Mouse (Mus musculus) heart, embryonic 11.5 days (tissue): ENCODE measurements at regions not wholly inside any gene's neighbourhood (a gene's known extent, or its start where the extent isn't known, plus 50 kb on each side); places are given as distances from the start of the nearest gene placed in this dataset.

Experiments
- ATAC-seq: fragments of 200-750 bp; cut with Nextera tagmentation; replicated peaks from 2 replicates; pipeline ENCODE4 v1.8.0; 2017; ENCODE audit warnings: moderate library complexity; ENCODE audit not compliant: insufficient number of reproducible peaks, low FRiP score, low TSS enrichment
- H3K27ac ChIP-seq: fragments of 300-500 bp; sonication (generic); 2 replicates; pipeline ENCODE4 v1.5.1; 2014; ENCODE audit warnings: mild to moderate bottlenecking, low read depth, low read length
- H3K27me3 ChIP-seq: fragments of 300-500 bp; sonication (generic); 2 replicates; pipeline ENCODE4 v1.6.1; 2014; ENCODE audit warnings: mild to moderate bottlenecking, low read length, mixed read lengths; ENCODE audit not compliant: control insufficient read depth, insufficient read depth
- H3K36me3 ChIP-seq: fragments of 300-500 bp; sonication (generic); 2 replicates; pipeline ENCODE4 v1.6.1; 2014; ENCODE audit warnings: mild to moderate bottlenecking, low read length, moderate library complexity, mixed read lengths; ENCODE audit not compliant: control insufficient read depth, insufficient read depth
- H3K4me1 ChIP-seq: fragments of 300-500 bp; sonication (generic); 2 replicates; pipeline ENCODE4 v1.6.1; 2014; ENCODE audit warnings: low read length; ENCODE audit not compliant: control insufficient read depth, insufficient read depth
- H3K4me2 ChIP-seq: fragments of 300-500 bp; sonication (generic); 2 replicates; pipeline ENCODE4 v1.6.1; 2014; ENCODE audit warnings: mild to moderate bottlenecking, moderate library complexity
- H3K4me3 ChIP-seq: fragments of 300-500 bp; sonication (generic); 2 replicates; pipeline ENCODE4 v1.5.1; 2014; ENCODE audit warnings: low read depth, low read length
- H3K9ac ChIP-seq: fragments of 300-500 bp; sonication (generic); 2 replicates; pipeline ENCODE4 v1.6.1; 2014; ENCODE audit warnings: mild to moderate bottlenecking, low read depth, low read length, moderate library complexity
- H3K9me3 ChIP-seq: fragments of 300-500 bp; sonication (generic); replicated peaks from 2 replicates; pipeline ENCODE4 v1.6.1; 2016; ENCODE audit warnings: low read length; ENCODE audit not compliant: control insufficient read depth
- WGBS: fragments of 180-500 bp; shearing (Covaris S2); extraction: QIAGEN DNeasy Blood & Tissue Kit; methylation state at CpG from one replicate; pipeline ENCODE4 v1.1.7; 2014; ENCODE audit not compliant: insufficient replicate concordance; 5-methylcytosine and 5-hydroxymethylcytosine counted together

DNA sequence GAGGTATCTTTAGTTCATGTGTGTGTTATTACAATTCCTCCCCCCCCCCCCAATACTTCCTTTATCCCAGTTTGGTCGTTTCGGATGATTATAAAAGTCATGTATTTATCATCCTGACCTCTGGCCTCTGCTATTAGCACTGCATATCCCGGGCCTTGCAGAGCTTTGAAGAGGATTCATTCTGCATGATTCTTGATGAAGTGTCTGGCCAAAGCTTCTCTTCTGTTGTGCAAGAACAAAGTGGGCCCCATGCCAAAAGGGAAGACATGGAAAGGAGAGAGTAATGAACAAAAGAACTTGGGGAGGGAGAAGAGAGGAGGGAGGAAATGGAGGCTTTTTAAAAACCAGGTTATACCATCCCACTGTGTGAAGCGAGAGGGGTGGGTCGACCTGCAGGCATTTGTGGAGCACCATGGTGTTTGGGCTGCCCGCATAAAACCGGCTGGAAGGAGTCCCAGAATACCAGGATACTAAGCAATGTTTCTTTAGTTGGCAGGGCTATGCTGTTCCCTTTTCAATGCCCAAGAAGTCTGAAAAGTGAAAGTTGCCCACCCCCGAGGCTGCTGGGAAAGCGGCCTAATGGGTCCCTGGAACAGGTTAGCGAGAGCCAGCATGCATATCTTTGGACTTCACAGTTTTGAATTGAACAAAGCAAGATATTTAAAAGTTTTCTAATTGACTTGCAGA is 391.3 kb upstream of the Adgrl2 start:
- H3K4me2 ChIP-seq: no peak overlapping the region
- ATAC-seq: no peak
- no peak overlapping the region for H3K4me3 ChIP-seq
- 73% methylated on average over 10 of the region's 10 CpGs for WGBS
- no peak overlapping the region for H3K27ac ChIP-seq
- no peaks in the 10 kb centered on the region for H3K36me3 ChIP-seq
- no peaks in the 10 kb centered on the region for H3K9me3 ChIP-seq
- peaks cover 10% of the 10 kb centered on the region; the same call in 1 of the 2 replicates for H3K4me1 ChIP-seq
- H3K9ac ChIP-seq: no peak overlapping the region
- no peaks in the 10 kb centered on the region for H3K27me3 ChIP-seq

DNA sequence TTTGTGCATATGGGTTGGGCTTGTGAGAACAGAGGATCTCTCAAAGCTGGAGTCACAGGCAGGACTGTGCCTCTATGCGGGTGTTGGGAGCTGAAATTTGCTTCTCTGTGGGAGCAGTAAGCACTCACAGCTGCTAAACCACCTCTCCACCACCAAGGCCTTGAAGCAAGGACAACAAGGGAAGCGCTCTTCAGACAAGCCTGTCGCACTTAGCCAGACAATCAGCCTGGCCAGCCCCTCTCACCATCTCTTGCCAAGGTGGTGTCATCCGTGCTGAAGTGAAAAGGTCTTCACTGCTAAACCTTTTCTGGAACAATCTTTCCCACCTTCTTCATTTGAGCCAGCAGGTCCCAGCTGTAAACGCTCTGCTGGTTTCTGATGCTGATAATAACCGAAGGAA is 390.7 kb upstream of the Adgrl2 start:
- H3K4me1 ChIP-seq: peaks cover 8% of the 10 kb centered on the region; the same call in 1 of the 2 replicates
- 54% methylated on average over 6 of the region's 6 CpGs for WGBS
- no peak overlapping the region for H3K9ac ChIP-seq
- H3K27me3 ChIP-seq: no peaks in the 10 kb centered on the region
- H3K36me3 ChIP-seq: no peaks in the 10 kb centered on the region
- no peak overlapping the region for H3K4me3 ChIP-seq
- no peak overlapping the region for H3K4me2 ChIP-seq
- ATAC-seq: no peak
- no peak overlapping the region for H3K27ac ChIP-seq
- H3K9me3 ChIP-seq: no peaks in the 10 kb centered on the region

DNA sequence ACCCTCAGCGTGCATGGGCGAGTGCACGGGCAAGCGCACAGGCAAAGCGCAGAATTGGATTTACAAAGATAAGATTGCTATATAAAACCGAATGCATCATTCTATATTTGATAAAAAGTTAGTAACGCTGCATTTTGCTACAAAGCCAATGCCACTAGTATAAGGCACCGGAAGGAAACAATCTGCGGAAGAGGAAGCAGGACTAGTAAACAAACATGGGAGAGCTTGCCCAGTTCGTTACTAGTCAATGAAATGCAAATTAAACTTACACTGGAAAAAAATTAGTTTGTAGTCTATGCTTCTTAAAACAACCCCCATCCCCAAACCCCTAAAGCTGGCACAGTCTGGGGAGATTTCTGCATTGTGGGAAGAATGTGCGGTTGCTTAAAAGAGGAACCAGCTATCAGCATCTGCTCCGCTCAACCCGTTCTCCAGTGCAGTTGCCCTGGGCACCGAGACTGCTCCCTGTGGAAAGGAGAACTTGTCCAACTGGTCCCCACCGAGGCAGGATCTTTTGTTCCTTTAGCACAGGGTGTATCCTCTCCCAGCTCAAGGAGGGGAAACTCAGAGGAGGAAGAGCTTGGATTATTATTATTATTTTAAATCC is 389.6 kb upstream of the Adgrl2 start:
- 73% methylated on average over 15 of the region's 15 CpGs for WGBS
- Histone ChIP-seq H3K4me3 (no peak overlapping the region), H3K9me3 (no peaks in the 10 kb centered on the region), H3K4me1 (peaks cover 6% of the 10 kb centered on the region; the same call in 1 of the 2 replicates), H3K27me3 (no peaks in the 10 kb centered on the region), H3K4me2 (no peak overlapping the region), H3K9ac (no peak overlapping the region), H3K27ac (no peak overlapping the region), H3K36me3 (no peaks in the 10 kb centered on the region)
- ATAC-seq: no peak

- no peak for ATAC-seq
- Histone ChIP-seq H3K36me3 (no peaks in the 10 kb centered on the region), H3K4me3 (no peak overlapping the region), H3K9ac (no peak overlapping the region), H3K9me3 (no peaks in the 10 kb centered on the region), H3K4me2 (no peak overlapping the region), H3K27ac (no peak overlapping the region), H3K4me1 (peaks cover 6% of the 10 kb centered on the region; the same call in 1 of the 2 replicates), H3K27me3 (no peaks in the 10 kb centered on the region)
- WGBS: 82% methylated on average over 3 of the region's 3 CpGs
These were observed 389.0 kb upstream of the Adgrl2 start for GRCm38 (mm10) chr3:149379249-149379865.

DNA sequence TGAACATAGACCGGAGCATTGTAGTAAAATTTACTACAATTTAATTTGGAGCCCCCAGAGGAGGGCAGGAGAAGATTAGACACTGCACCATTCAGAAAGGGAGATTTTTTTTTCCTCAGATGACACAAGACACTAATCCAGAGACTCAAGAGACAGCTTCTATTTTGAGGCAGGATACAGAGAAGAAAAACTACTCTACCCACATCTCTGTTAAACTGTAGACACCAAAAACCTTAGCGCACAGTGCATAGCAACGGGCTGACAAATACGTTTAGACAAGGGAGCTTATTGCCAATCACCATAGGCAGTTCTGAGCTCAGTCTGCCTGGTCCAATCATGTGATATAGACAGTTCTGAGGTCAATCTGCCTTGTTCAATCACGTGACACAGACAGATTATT is 381.1 kb upstream of the Adgrl2 start:
- Histone ChIP-seq H3K4me3 (no peak overlapping the region), H3K9ac (no peak overlapping the region), H3K4me2 (no peak overlapping the region), H3K27me3 (no peaks in the 10 kb centered on the region), H3K4me1 (peaks cover 3% of the 10 kb centered on the region; the same call in 1 of the 2 replicates), H3K27ac (no peak overlapping the region), H3K36me3 (no peaks in the 10 kb centered on the region), H3K9me3 (no peaks in the 10 kb centered on the region)
- ATAC-seq: no peak
- WGBS: 85% methylated on average over 5 of the region's 5 CpGs

DNA sequence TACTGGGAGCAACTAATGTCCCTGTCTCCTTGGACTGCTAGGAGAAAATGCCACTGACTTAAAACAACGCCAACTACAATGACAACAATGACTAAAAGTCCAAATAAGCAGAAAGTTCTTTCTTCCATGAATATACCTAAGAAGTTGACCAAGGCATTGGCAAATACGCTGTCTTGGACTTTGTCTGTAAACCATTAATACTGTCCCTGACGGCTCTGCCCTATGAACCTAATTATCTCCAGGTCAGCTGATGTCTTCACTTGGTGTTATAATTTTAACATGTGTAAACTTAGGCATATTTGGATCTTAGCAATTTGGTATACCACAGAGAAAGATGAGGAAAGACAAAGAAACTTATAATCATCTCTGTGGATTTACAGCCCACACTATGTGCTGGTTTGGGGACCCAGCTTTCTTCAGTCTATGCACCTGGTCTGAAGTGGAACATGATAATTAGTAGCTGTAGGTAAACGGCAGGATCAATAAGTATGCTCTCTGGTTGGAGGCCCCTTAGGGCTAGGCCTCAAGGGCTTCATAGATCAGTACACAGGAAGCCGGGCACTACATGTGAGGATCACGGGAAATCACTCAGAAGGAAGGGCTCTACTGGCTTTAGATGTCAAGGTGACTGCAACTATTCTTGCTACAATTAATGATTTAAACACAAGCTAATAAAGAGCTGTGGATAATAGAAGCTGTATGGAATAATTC is 380.3 kb upstream of the Adgrl2 start:
- Histone ChIP-seq H3K9ac (no peak overlapping the region), H3K9me3 (no peaks in the 10 kb centered on the region), H3K4me1 (peaks cover 3% of the 10 kb centered on the region; the same call in 1 of the 2 replicates), H3K27ac (no peak overlapping the region), H3K27me3 (no peaks in the 10 kb centered on the region), H3K4me3 (no peak overlapping the region), H3K36me3 (no peaks in the 10 kb centered on the region), H3K4me2 (no peak overlapping the region)
- no peak for ATAC-seq
- WGBS: 88% methylated on average over 6 of the region's 6 CpGs

GRCm38 (mm10) chr3:149367888-149368287 is 377.5 kb upstream of the Adgrl2 start:
- H3K27ac ChIP-seq: no peak overlapping the region
- WGBS: 59% methylated on average over 3 of the region's 3 CpGs
- peaks cover 3% of the 10 kb centered on the region; the same call in 1 of the 2 replicates for H3K4me1 ChIP-seq
- no peak overlapping the region for H3K4me2 ChIP-seq
- H3K4me3 ChIP-seq: no peak overlapping the region
- no peak overlapping the region for H3K9ac ChIP-seq
- no peaks in the 10 kb centered on the region for H3K36me3 ChIP-seq
- ATAC-seq: no peak
- no peaks in the 10 kb centered on the region for H3K27me3 ChIP-seq
- no peaks in the 10 kb centered on the region for H3K9me3 ChIP-seq

- Histone ChIP-seq H3K4me1 (peaks cover 2% of the 10 kb centered on the region; the same call in 1 of the 2 replicates), H3K9ac (no peak overlapping the region), H3K9me3 (no peaks in the 10 kb centered on the region), H3K36me3 (no peaks in the 10 kb centered on the region), H3K4me3 (no peak overlapping the region), H3K27me3 (no peaks in the 10 kb centered on the region), H3K27ac (no peak overlapping the region), H3K4me2 (no peak overlapping the region)
- WGBS: 42% methylated on average over 2 of the region's 2 CpGs
- ATAC-seq: no peak
These were observed 369.8 kb upstream of the Adgrl2 start for GRCm38 (mm10) chr3:149360164-149360563.
